10 mouse cellular contexts compared by ENCODE assay signal in the genomic region with DNA sequence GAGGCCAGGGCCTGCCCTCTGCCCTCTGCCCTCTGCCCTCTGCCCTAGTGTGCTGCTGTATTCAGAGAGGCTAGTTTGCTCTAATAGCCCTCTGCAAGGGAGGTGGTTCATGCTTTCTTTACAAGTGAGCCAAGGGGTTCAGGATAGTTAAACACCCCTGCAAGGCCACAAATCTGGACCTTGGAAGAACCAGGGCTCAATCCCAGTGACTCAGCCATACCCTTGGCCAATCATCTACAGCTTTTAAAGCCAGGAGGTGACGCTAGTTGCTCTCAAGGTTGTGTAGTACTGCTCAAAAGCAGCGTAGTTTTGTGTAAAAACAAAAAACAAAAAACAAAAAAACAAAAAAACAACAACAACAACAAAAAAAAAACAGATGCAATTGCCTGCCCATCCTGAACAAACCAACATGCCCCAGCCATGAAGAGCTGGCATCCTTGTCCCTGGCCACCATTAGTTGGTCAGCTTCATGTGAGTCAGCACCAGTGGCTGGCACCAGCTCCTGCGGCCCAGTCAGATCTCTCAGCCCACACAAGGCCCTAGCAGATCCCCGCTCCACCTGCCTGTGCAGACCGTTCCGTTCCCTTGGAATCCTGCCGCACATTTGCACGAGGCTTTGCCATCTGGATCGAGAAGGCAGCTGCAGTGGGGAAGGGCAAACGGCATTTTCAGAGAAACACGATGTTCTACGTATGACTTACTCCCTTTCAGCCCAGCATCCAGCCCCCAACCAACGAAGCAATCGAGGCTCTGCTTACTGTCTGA.
DNase-seq lines count a peak whose midpoint lies in the region; ATAC-seq lines count a peak whose summit lies in the region.
"Had no signal": no experiment of that assay in that cellular context is flagged by ENCODE, and none has a peak within 500 bp of the region (broad histone marks: within the 10 kb centered on the region; RNA-seq: fewer than 3 reads in every experiment).

No protein-coding gene starts in this region.

- 83% methylated on average over 14 of the region's 14 CpGs for WGBS in heart, embryonic 10.5 days
- 88% methylated on average over 14 of the region's 14 CpGs for WGBS in forebrain, embryonic 12.5 days

- H3K4me3 ChIP-seq in heart, embryonic 10.5 days: no peak overlapping the region
- H3K4me3 ChIP-seq in forebrain, embryonic 12.5 days (replicated peaks): no peak overlapping the region
- H3K4me3 ChIP-seq: heart, embryonic 13.5 days; neural tube, embryonic 13.5 days had no signal

- ATAC-seq in forebrain, embryonic 12.5 days (ENCODE audit: low FRiP score): no peak

- peak; percentile 70 for DNase-seq in heart, embryonic 10.5 days (ENCODE audit: low spot score)
- no peak for DNase-seq in heart, adult 9 months (ENCODE audit: low spot score in 2 of 2)
- peak; percentile 78 to 80 for DNase-seq in adrenal gland, postnatal 36 days
- DNase-seq in layer of hippocampus, adult 8-10 months (ENCODE audit: low spot score in 2 of 2): peak; percentile 60 to 80
- peak; percentile 67 for DNase-seq in right cerebral cortex, postnatal 10 days (ENCODE audit: low spot score in 2 of 2)
- no peak for DNase-seq in urinary bladder, adult 18-20 months (ENCODE audit: low spot score in 2 of 2)
- DNase-seq in cerebellum, postnatal 4 days (ENCODE audit: low spot score in 2 of 2): no peak

- H3K9ac ChIP-seq in forebrain, embryonic 12.5 days: no peak overlapping the region
- H3K9ac ChIP-seq: heart, embryonic 13.5 days; neural tube, embryonic 13.5 days had no signal

- H3K27me3 ChIP-seq in heart, embryonic 10.5 days (ENCODE audit: insufficient read depth, poor library complexity, severe bottlenecking): no peaks in the 10 kb centered on the region; the same call in 1 of the 2 replicates
- H3K27me3 ChIP-seq in forebrain, embryonic 12.5 days: no peaks in the 10 kb centered on the region
- H3K27me3 ChIP-seq: heart, embryonic 13.5 days; neural tube, embryonic 13.5 days had no signal

- H3K36me3 ChIP-seq in heart, embryonic 10.5 days: no peaks in the 10 kb centered on the region
- H3K36me3 ChIP-seq in forebrain, embryonic 12.5 days (replicated peaks): no peaks in the 10 kb centered on the region
- H3K36me3 ChIP-seq: heart, embryonic 13.5 days; neural tube, embryonic 13.5 days had no signal

- no peak overlapping the region for H3K4me2 ChIP-seq in forebrain, embryonic 12.5 days
- H3K4me2 ChIP-seq: heart, embryonic 13.5 days; neural tube, embryonic 13.5 days had no signal

- H3K4me1 ChIP-seq in heart, embryonic 10.5 days: no peaks in the 10 kb centered on the region
- H3K4me1 ChIP-seq in forebrain, embryonic 12.5 days: no peaks in the 10 kb centered on the region
- H3K4me1 ChIP-seq: heart, embryonic 13.5 days; neural tube, embryonic 13.5 days had no signal

- no peaks in the 10 kb centered on the region for H3K9me3 ChIP-seq in heart, embryonic 10.5 days
- no peaks in the 10 kb centered on the region for H3K9me3 ChIP-seq in forebrain, embryonic 12.5 days
- H3K9me3 ChIP-seq: heart, embryonic 13.5 days; neural tube, embryonic 13.5 days had no signal

- no peak overlapping the region for H3K27ac ChIP-seq in heart, embryonic 10.5 days
- no peak overlapping the region for H3K27ac ChIP-seq in forebrain, embryonic 12.5 days
- H3K27ac ChIP-seq: heart, embryonic 13.5 days; neural tube, embryonic 13.5 days had no signal

Comparison
In these comparisons a context has a peak if more than half of its experiments do, and no peak if none do; other contexts are left out.
1. DNase-seq: peak in heart, embryonic 10.5 days (single experiment), adrenal gland, postnatal 36 days (2 of 2), layer of hippocampus, adult 8-10 months (2 of 2) and right cerebral cortex, postnatal 10 days (2 of 2); none in heart, adult 9 months (0 of 2), urinary bladder, adult 18-20 months (0 of 2) and cerebellum, postnatal 4 days (0 of 2).